Mouse (Mus musculus) lung, adult 2 months (tissue): ENCODE results near the gene Rsrc1.

Experiments used
- CTCF ChIP-seq: fragments of 200-500 bp; IDR thresholded peaks from 2 replicates; pipeline ENCODE4 v1.5.1; 2011; ENCODE audit warnings: mild to moderate bottlenecking, low read length, control low read depth; ENCODE audit not compliant: insufficient read depth
- POLR2A ChIP-seq: fragments of 200-500 bp; IDR thresholded peaks from 2 replicates; pipeline ENCODE4 v1.6.1; 2011; ENCODE audit warnings: low read depth, mild to moderate bottlenecking, control low read depth, low read length, borderline replicate concordance; ENCODE audit errors: extremely low read depth

GRCm38 (mm10) chr3:67197179-67197578 lies 216.0 kb downstream of the Rsrc1 start:
- no peak for TF ChIP-seq CTCF
- no peak for TF ChIP-seq POLR2A
